Mouse (Mus musculus): ENCODE results near the gene Prr15l.

DNA sequence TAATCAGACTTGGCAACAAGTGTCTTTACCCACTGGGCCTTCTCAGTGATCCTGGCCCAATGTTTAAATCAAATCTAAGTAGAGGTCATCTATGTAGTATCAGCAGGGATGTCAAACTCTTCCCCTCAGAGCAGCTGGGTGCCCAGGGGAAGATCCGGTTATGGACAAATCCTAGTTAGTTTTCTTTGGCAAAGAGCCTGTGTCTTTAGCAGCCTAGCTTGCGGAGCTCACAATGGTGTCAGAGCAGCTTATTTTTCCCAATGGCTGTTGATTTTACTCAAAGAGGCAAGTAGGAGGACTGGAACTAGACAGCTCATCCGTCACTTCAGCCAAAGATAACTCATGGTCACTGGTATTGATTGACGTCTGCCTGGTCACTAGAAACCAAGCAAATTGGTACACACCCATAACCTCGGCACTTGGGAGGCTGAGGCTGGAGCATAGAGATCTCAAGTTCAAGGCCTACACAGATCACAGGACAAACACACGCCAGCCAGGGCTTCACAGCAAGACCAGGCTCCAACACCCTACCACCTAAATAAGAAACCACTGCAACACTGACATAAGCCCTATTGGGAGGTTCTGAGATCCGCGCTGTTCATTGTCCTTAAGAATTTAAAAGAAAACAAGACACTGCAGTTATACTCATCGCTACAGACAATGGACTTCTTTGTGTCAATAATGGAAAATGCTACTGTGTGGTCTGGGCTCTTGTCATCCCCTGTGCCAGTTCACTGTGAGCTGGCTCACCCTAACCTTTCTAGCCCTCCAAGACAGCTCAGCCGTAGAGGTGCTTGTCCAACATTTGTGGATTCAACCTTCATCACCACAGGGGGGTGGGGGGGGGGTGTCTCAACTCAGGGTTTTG is 47.8 kb downstream of the Prr15l start:
- TF ChIP-seq CTCF (IDR thresholded peaks at IDR 0.05; ENCODE audit: low read depth) (no peak), EP300 (IDR thresholded peaks at IDR 0.05; ENCODE audit: low read depth) (no peak)

All from liver, embryonic 14.5 days (tissue).